Mouse (Mus musculus) stomach, embryonic 16.5 days (tissue): Measurements from ENCODE around the gene Armt1. TPM values are rescaled to one million over a fixed set of nuclear protein-coding genes. Genes with fewer than 3 reads are reported as not detected.

ENCODE experiments used
- ATAC-seq: fragments of 200-750 bp; cut with Nextera tagmentation; 2 replicates; pipeline ENCODE4 v1.8.0; 2017; ENCODE audit warnings: moderate number of reproducible peaks, moderate TSS enrichment; ENCODE audit not compliant: insufficient read depth, low FRiP score
- H3K27ac ChIP-seq: fragments of 300-500 bp; sonication (generic); 2 replicates; pipeline ENCODE4 v1.5.1; 2014; ENCODE audit warnings: low read length
- H3K27me3 ChIP-seq: fragments of 300-500 bp; sonication (generic); 2 replicates; pipeline ENCODE4 v1.6.1; 2014; ENCODE audit warnings: low read length, control low read depth, mixed read lengths; ENCODE audit not compliant: control insufficient read depth, insufficient read depth
- H3K36me3 ChIP-seq: fragments of 300-500 bp; sonication (generic); 2 replicates; pipeline ENCODE4 v1.6.1; 2014; ENCODE audit warnings: low read length; ENCODE audit not compliant: control insufficient read depth, insufficient read depth
- H3K4me1 ChIP-seq: fragments of 300-500 bp; sonication (generic); 2 replicates; pipeline ENCODE4 v1.6.1; 2014; ENCODE audit warnings: low read length, control low read depth, mixed read lengths; ENCODE audit not compliant: control insufficient read depth, insufficient read depth
- H3K4me2 ChIP-seq: fragments of 300-500 bp; sonication (generic); 2 replicates; pipeline ENCODE4 v1.6.1; 2014; ENCODE audit warnings: low read depth, low read length, mixed read lengths
- H3K4me3 ChIP-seq: fragments of 300-500 bp; sonication (generic); replicated peaks from 2 replicates; pipeline ENCODE4 v1.5.1; 2014; ENCODE audit warnings: mild to moderate bottlenecking, low read length
- H3K9ac ChIP-seq: fragments of 300-500 bp; sonication (generic); 2 replicates; pipeline ENCODE4 v1.6.1; 2014; ENCODE audit warnings: low read length
- H3K9me3 ChIP-seq: fragments of 300-500 bp; sonication (generic); replicated peaks from 2 replicates; pipeline ENCODE4 v1.6.1; 2016; ENCODE audit warnings: low read length, control low read depth; ENCODE audit not compliant: control insufficient read depth
- WGBS: fragments of 180-500 bp; shearing (Covaris S2); extraction: QIAGEN DNeasy Blood & Tissue Kit; methylation state at CpG from one replicate; pipeline ENCODE4 v1.1.7; 2014; 5-methylcytosine and 5-hydroxymethylcytosine counted together
- polyA plus RNA-seq: library from polyadenylated mRNA; unstranded; fragments of >200 nt; fragmentation: Nextera tagmentation; extraction: Ambion mirVana; gene quantifications from 2 replicates; pipeline ENCODE4 v1.2.1, GENCODE M21; 2015

Gene Armt1
- polyA plus RNA-seq, result 15.3 and 16.3 TPM in 2 replicates

GRCm38 (mm10) chr10:4432123-4432931 is at the start of gene Armt1, which contains the start of gene Rmnd1:
TSS of gene Armt1 (plus strand) at chr10:4432467.
TSS of gene Rmnd1 (minus strand) at chr10:4432388.
- peak within 1 kb of the TSS; percentile 93 for H3K27ac ChIP-seq
- no peaks in the 10 kb centered on the region; the same call in 1 of the 2 replicates for H3K36me3 ChIP-seq
- H3K27me3 ChIP-seq, result no peaks in the 10 kb centered on the region
- peak within 1 kb of the TSS; percentile 82 for H3K4me3 ChIP-seq
- peak within 1 kb of the TSS; percentile 82 for H3K9ac ChIP-seq
- WGBS, result under 1% methylated on average over 75 of the region's 75 CpGs
- ATAC-seq, result peak; percentile 97
- H3K9me3 ChIP-seq, result no peaks in the 10 kb centered on the region
- peaks cover 14% of the 10 kb centered on the region for H3K4me1 ChIP-seq
- peak within 1 kb of the TSS; percentile 90 for H3K4me2 ChIP-seq

DNA sequence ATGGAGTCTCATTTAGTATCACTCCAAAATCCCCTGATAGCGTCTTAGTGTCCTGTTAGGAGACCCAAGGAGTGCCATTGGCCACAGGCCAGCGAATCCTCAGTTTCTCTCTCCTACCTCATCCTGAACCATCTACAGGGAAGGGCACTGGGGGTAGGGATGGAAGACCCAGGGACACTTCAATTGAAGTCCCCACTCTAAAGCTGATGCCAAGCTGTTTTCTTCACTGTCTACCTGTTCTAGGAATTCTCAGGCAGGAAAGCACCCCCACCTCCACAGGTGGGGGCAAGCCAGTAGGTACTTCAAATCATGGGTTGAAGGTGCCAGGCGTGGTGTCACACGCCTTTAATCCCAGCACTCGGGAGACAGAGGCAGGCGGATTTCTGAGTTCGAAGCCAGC is 48.0 kb upstream of the Armt1 start:
- WGBS, result 91% methylated on average over 7 of the region's 7 CpGs
- H3K36me3 ChIP-seq, result no peaks in the 10 kb centered on the region
- H3K27ac ChIP-seq, result no peak overlapping the region
- H3K4me1 ChIP-seq, result peaks cover 14% of the 10 kb centered on the region
- ATAC-seq, result no peak
- no peak overlapping the region for H3K4me3 ChIP-seq
- H3K9ac ChIP-seq, result no peak overlapping the region
- H3K27me3 ChIP-seq, result no peaks in the 10 kb centered on the region
- H3K4me2 ChIP-seq, result no peak overlapping the region
- H3K9me3 ChIP-seq, result no peaks in the 10 kb centered on the region

DNA sequence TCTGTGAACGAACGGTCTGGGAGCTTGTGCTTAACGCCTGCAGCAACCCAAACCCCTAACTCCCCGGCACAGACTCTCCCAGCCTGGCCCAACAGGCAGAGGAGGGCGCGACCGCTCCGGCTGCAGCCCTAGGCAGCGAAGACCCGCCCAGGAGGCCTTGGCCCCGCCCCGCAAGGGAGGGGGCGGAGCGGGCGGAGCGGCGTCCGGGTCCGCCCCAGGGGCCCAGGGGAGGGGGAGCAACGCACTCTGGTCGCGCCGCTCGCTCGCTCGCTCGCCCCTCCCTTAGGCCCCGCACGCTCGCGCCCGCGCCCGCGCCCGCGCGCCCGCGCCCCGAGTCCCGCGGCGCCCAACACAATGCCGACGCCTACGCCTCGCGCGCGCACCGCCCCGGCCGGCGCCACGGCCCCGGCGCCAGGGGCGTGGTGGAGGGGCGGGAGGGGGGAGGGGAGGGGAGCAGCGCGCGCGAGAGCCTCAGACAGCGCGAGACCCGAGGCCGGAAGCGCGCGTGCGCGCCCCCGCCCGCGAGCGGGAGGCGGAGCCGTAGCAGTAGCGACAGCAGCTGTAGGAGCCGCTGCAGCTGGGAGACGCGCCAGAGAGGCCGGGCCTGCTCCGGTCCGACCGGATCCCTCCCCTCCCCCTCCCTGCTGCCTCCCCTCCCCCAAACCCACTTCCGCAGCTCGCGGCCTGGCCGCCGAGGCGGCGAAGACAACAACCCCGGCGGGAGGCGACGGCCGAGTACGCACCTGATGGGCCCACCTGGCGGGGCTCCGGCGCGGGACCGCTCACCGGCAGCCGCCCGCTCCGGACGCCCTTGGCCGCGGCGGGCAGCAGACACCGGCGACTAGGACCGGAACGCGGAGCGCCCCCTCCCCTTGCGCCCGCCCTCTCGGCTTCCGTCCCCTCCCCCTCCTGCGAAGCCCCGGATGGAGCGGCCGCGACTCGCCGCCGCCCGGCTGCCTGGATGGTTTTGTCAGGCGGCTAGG is 45.4 kb upstream of the Armt1 start:
- Histone ChIP-seq H3K27me3 (no peaks in the 10 kb centered on the region), H3K4me2 (peak overlapping the region; percentile 93), H3K9ac (peak overlapping the region; percentile 99), H3K36me3 (0 out of 2 replicates have a peak, but pooled peaks cover 5% of the 10 kb centered on the region), H3K4me3 (peak overlapping the region; percentile 92), H3K27ac (peak overlapping the region; percentile 99), H3K9me3 (no peaks in the 10 kb centered on the region), H3K4me1 (peaks cover 34% of the 10 kb centered on the region)
- peak; percentile 94 for ATAC-seq
- under 1% methylated on average over 98 of the region's 133 CpGs for WGBS

DNA sequence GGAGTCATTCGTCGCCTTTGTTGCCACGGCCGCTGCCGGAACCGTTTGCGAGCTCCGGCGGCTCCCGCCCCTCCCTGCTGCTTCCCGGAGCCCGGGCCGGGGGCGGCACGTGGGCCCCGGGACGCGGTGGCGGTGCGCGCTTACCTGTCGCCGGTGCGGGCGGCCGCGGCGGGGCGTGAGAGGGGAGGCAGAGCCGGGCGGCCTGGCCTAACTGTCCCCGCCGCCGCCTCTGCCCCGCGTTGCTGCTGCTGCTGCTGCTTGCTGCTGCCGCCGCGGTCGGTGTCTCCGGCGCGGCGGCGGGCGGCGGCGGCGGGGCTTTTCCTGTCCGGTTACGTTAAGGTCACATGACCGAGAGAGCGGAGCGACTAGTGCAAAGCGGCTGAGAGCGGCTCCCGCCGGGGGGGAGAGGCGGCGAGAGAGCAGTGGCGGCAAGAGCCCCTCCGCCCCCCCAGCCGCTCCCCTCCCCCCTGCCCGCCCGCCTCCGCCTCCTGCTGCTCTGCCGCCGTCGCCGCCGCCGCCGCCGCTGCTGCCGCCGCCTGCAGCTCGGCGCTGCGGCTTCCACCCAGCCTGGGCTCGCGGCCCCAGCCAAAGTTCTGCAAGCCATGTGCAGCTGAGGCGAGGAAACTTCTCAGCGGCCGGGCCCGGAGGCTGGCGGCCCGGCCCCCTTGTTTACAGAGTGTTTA is 44.4 kb upstream of the Armt1 start, which contains the start of gene Zbtb2:
Gene Zbtb2 (minus strand): TSS at position 408 of the 683 bp plus-strand sequence.
- no peak for ATAC-seq
- Histone ChIP-seq H3K9me3 (no peaks in the 10 kb centered on the region), H3K36me3 (0 out of 2 replicates have a peak, but pooled peaks cover 5% of the 10 kb centered on the region), H3K27ac (peak within 1 kb of the TSS; percentile 99), H3K4me1 (peaks cover 34% of the 10 kb centered on the region), H3K9ac (peak within 1 kb of the TSS; percentile 99), H3K27me3 (no peaks in the 10 kb centered on the region), H3K4me2 (peak within 1 kb of the TSS; percentile 93), H3K4me3 (peak within 1 kb of the TSS; percentile 92)
- WGBS, result under 1% methylated on average over 68 of the region's 87 CpGs

- ATAC-seq, result no peak
- Histone ChIP-seq H3K9ac (peak overlapping the region; percentile 99), H3K4me3 (peak overlapping the region; percentile 92), H3K4me1 (peaks cover 30% of the 10 kb centered on the region), H3K36me3 (0 out of 2 replicates have a peak, but pooled peaks cover 5% of the 10 kb centered on the region), H3K4me2 (peak overlapping the region; percentile 93), H3K27me3 (no peaks in the 10 kb centered on the region), H3K9me3 (no peaks in the 10 kb centered on the region), H3K27ac (peak overlapping the region; percentile 99)
- WGBS, result under 1% methylated on average over 19 of the region's 19 CpGs
Observed at GRCm38 (mm10) chr10:4388384-4388745, 43.9 kb upstream of the Armt1 start.

DNA sequence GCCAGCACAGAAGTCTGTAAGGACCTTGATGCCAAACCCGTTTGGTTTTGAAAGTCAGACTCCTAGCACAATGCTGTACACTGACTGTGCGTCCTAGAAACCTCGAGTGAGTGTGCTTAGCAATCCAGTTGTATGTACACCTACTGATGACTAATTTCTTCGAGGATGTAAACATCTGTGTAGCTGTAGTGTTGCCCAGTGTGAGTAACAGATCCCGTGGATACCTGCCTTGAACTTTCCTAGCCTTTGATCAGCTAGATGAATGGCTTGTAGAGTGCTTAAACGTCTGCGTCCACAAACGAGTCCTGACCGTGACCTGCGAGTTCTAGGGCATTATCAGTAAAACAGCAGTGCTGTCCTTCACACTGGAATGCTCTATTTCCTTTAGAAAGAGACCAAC is 43.2 kb upstream of the Armt1 start:
- ATAC-seq, result no peak
- peak overlapping the region; percentile 93 for H3K4me2 ChIP-seq
- peak overlapping the region; percentile 99; the same call in 1 of the 2 replicates for H3K27ac ChIP-seq
- H3K27me3 ChIP-seq, result no peaks in the 10 kb centered on the region
- no peaks in the 10 kb centered on the region for H3K9me3 ChIP-seq
- 7% methylated on average over 10 of the region's 10 CpGs for WGBS
- H3K9ac ChIP-seq, result peak overlapping the region; percentile 99
- H3K4me3 ChIP-seq, result peak overlapping the region; percentile 92
- peaks cover 30% of the 10 kb centered on the region for H3K4me1 ChIP-seq
- 0 out of 2 replicates have a peak, but pooled peaks cover 5% of the 10 kb centered on the region for H3K36me3 ChIP-seq

DNA sequence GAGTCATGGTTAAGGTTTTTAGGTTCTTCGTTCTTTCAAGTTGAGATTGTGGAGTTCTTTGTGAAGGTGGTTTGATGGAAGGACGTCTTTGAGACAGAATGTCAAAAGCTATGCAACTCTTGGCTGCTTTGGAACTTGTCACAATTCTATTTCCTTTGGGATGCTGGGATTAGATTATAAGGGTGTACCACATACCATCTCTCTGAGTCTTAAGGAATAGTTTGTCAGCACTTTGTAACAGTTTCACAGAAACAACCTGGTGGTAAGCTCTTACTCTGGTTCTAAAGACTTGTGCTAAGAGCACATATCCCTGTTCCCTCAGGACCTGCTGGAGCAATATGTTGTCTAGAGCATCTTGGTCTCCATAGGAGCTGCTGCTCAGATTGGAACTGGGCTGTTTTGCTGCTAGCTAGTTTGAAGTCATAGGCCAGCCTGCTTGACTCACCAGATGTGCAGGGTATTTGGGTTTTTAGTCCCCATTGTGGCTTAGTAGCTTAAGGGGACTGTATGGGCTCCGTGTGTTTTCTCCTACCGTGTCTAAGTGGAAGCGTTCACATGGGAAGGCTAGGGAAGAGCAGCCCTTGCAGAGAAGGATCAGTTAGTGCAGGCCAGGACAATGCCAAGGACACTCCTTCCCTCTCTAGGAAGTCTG is 42.7 kb upstream of the Armt1 start:
- peaks cover 30% of the 10 kb centered on the region for H3K4me1 ChIP-seq
- H3K36me3 ChIP-seq, result 0 out of 2 replicates have a peak, but pooled peaks cover 5% of the 10 kb centered on the region
- peak overlapping the region; percentile 92 for H3K4me3 ChIP-seq
- H3K27ac ChIP-seq, result no peak overlapping the region
- ATAC-seq, result no peak
- H3K4me2 ChIP-seq, result peak overlapping the region; percentile 93
- H3K9me3 ChIP-seq, result no peaks in the 10 kb centered on the region
- H3K9ac ChIP-seq, result peak overlapping the region; percentile 99; the same call in 1 of the 2 replicates
- H3K27me3 ChIP-seq, result no peaks in the 10 kb centered on the region
- WGBS, result 47% methylated on average over 5 of the region's 5 CpGs

- H3K4me3 ChIP-seq, result no peak overlapping the region
- no peak for ATAC-seq
- H3K4me1 ChIP-seq, result peaks cover 32% of the 10 kb centered on the region
- no peak overlapping the region for H3K9ac ChIP-seq
- 47% methylated on average over 2 of the region's 2 CpGs for WGBS
- H3K4me2 ChIP-seq, result peak overlapping the region; percentile 9; the same call in 1 of the 2 replicates
- no peaks in the 10 kb centered on the region for H3K9me3 ChIP-seq
- H3K27ac ChIP-seq, result no peak overlapping the region
- no peaks in the 10 kb centered on the region for H3K27me3 ChIP-seq
- H3K36me3 ChIP-seq, result 0 out of 2 replicates have a peak, but pooled peaks cover 5% of the 10 kb centered on the region
Observed at GRCm38 (mm10) chr10:4390550-4390949, 41.7 kb upstream of the Armt1 start.
